Mouse (Mus musculus): ENCODE results near the gene Gm10409. TPM values are rescaled to one million over a fixed set of nuclear protein-coding genes. Genes with fewer than 3 reads are reported as not detected.

Gm10409 gene
- not detected for total RNA-seq (2023)

GRCm38 (mm10) chr14:3412314-3412713, at the start of gene Gm10409:
TSS of gene Gm10409 (plus strand) at chr14:3412614.

GRCm38 (mm10) chr14:3394793-3395192, 17.6 kb upstream of the Gm10409 start, which contains the start of gene Gm10413:
TSS of gene Gm10413 (plus strand) at chr14:3395093.

GRCm38 (mm10) chr14:3427803-3428202, 15.4 kb downstream of the Gm10409 start, which contains the start of gene Gm3005:
TSS of gene Gm3005 (plus strand) at chr14:3428103.

GRCm38 (mm10) chr14:3449079-3449478, 36.7 kb downstream of the Gm10409 start, which contains the start of gene Gm10408:
TSS of gene Gm10408 (plus strand) at chr14:3449379.

Other genes starting within 250 kb of the Gm10409 start
- gene Gm5795, start 224.4 kb upstream of the Gm10409 start, total RNA-seq (2023) = not detected
- gene D830030K20Rik, start 204.1 kb upstream of the Gm10409 start, total RNA-seq (2023) = not detected
- gene Gm2956, start 80.0 kb upstream of the Gm10409 start, total RNA-seq (2023) = not detected
- not detected for gene Gm10413, start 17.5 kb upstream of the Gm10409 start, total RNA-seq (2023)
- not detected for gene Gm3005, start 15.5 kb downstream of the Gm10409 start, total RNA-seq (2023)
- gene Gm10408, start 36.8 kb downstream of the Gm10409 start, total RNA-seq (2023) = not detected
- gene Gm3012, start 221.9 kb downstream of the Gm10409 start, total RNA-seq (2023) = not detected
- gene Gm3020, start 239.4 kb downstream of the Gm10409 start, total RNA-seq (2023) = not detected